Mouse (Mus musculus) lung, adult 2 months (tissue): ENCODE data around the gene Tnrc18.

Experiments
- CTCF ChIP-seq: fragments of 200-500 bp; IDR thresholded peaks from 2 replicates; pipeline ENCODE4 v1.5.1; 2011; ENCODE audit warnings: mild to moderate bottlenecking, low read length, control low read depth; ENCODE audit not compliant: insufficient read depth
- POLR2A ChIP-seq: fragments of 200-500 bp; IDR thresholded peaks from 2 replicates; pipeline ENCODE4 v1.6.1; 2011; ENCODE audit warnings: low read depth, mild to moderate bottlenecking, control low read depth, low read length, borderline replicate concordance; ENCODE audit errors: extremely low read depth

GRCm38 (mm10) chr5:142814161-142814651, 3.3 kb downstream of the Tnrc18 start:
- TF ChIP-seq POLR2A (no peak; the same call in 1 of the 2 replicates), CTCF (no peak)
